Mouse (Mus musculus): ENCODE results near the gene Tecpr2.

DNA sequence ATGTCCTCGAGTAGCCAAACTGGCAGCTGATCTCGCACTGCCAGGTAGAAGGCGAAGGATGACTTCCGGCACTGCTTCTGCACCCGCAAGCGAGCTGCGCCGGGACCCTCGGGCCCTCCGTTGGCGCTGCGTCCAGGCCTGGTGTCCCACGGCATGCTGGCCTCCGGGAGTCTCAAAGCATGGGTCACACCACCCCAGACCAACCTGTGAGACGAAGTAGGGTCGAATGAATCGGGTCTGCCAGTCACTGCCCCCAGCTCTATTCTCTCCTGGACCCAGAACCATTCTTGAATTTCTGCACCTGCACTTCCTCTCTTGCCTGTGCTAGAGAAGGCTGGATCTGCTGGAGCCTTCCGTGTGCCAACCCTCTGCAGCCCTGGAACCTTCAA, 88.3 kb downstream of the Tecpr2 start:
- no peak for TF ChIP-seq CTCF (IDR thresholded peaks at IDR 0.05; ENCODE audit: low read depth)
- no peak for TF ChIP-seq EP300 (IDR thresholded peaks at IDR 0.05; ENCODE audit: low read depth)
